Mouse (Mus musculus): ENCODE data around the gene Ptpn13. TPM values are rescaled to one million over a fixed set of nuclear protein-coding genes. Genes with fewer than 3 reads are reported as not detected.

Ptpn13 gene
- polyA plus RNA-seq, 1 experiment: 0.19 TPM

DNA sequence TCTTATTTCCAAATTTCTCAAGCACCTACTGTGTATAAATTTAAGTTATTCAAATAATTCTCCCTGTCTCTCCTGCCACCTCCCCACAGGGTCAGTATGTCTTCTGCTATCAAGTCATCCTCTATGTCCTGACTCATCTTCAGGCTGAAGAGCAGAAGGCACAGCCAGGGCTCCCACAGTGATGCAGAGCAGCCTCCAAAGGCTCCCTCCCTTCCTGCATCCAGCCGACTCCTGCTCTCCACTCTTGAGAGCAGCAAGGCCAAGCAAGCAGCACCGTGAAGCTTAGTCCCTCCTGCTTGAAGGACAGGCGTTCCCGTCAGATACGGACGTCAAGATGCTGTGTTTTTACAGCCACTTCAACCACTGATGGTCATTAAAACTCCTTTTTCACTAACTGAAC lies 172.6 kb downstream of the Ptpn13 start:
- no peak overlapping the region for H3K27ac ChIP-seq (ENCODE audit: insufficient read depth, low read depth, low read length)
- no peak overlapping the region for H3K4me3 ChIP-seq (ENCODE audit: insufficient read depth, low read length)
- peaks cover 13% of the 10 kb centered on the region for H3K4me1 ChIP-seq (ENCODE audit: control insufficient read depth, insufficient read depth, low read length)
- no peak for TF ChIP-seq CTCF (IDR thresholded peaks at IDR 0.05; ENCODE audit: low read depth, low read length)
- no peak for TF ChIP-seq POLR2A (IDR thresholded peaks at IDR 0.05; ENCODE audit: borderline replicate concordance, low read depth, low read length)

DNA sequence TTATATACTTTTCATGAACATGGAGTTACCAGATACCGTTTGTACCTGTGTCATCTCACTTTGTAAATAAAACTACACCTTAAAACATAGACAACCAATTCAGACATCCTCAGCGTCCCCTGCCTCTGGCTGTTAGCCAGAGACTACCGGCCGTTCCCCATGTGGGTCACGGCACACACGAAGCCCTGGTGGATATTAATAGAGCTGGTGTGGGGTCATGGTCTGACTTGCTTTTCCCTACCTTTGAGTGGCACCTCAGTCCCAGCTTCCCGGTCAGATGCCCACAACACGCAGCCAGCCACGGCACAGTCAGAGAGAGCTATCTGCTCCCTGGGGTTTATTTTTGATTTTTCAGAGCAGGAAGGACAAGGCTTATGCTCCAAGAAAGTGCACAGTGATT lies 173.3 kb downstream of the Ptpn13 start:
- Histone ChIP-seq H3K4me1 (ENCODE audit: control insufficient read depth, insufficient read depth, low read length) (peaks cover 8% of the 10 kb centered on the region), H3K4me3 (ENCODE audit: insufficient read depth, low read length) (no peak overlapping the region), H3K27ac (ENCODE audit: insufficient read depth, low read depth, low read length) (no peak overlapping the region)
- no peak for TF ChIP-seq POLR2A (IDR thresholded peaks at IDR 0.05; ENCODE audit: borderline replicate concordance, low read depth, low read length)
- TF ChIP-seq CTCF (IDR thresholded peaks at IDR 0.05; ENCODE audit: low read depth, low read length): no peak

DNA sequence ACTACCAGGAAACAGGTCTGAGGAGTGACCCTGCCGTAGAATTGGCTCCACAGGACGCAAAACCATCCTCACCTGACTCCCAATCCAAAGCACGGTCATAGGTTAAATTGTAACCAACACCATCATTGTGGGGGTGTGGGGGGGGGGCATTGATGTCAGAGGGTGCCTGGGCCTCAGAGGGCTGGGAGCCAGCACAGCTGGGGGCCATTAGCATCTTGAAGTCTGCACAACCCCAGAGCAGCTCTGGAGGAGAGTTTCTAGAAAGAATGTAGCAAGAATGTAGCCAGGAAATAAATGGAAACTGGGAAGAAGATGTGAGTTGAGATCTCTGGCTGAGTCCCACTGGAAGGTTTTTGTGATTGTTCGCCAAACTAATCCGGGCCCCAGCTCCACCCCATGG lies 173.9 kb downstream of the Ptpn13 start:
- TF ChIP-seq POLR2A (IDR thresholded peaks at IDR 0.05; ENCODE audit: borderline replicate concordance, low read depth, low read length): no peak
- TF ChIP-seq CTCF (IDR thresholded peaks at IDR 0.05; ENCODE audit: low read depth, low read length): no peak
- Histone ChIP-seq H3K4me1 (ENCODE audit: control insufficient read depth, insufficient read depth, low read length) (peaks cover 8% of the 10 kb centered on the region), H3K27ac (ENCODE audit: insufficient read depth, low read depth, low read length) (no peak overlapping the region), H3K4me3 (ENCODE audit: insufficient read depth, low read length) (no peak overlapping the region)

DNA sequence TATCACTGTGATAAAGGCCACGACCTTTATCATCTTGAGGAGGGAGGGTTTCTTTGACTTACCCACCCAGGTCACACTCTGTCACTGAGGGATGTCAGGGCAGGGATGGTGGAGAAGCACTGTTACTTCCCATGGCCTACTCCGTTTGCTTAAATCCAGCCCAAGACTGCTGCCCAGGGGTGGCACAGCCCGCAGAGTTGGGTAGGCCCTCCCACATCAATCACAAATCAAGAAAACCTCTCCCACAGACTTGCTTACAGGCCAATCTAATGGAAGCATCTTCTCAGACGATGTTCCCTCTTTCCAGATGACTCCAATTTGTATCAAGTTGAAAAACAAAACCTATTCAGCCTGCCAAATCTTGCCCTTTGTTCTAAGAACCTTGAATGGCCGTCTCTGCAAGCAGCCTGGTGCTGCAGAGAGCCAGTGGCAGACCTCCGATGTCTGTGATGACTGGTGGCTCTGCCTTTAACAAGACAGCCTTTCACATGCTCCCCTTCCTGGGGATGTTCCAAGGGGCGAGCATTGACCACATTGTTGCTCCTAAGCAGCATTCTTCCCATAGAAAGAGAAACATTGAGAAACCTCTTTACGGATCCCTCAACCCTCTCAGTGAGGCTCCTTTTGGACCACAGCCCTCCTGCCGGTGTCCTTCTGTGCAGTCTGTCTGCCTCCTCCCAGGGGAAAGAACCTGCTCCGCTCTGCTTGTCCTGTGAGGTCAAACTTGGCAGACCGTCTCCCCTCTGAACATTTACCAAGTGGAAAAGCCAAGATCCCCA lies 178.3 kb downstream of the Ptpn13 start:
- no peak overlapping the region for H3K4me3 ChIP-seq (ENCODE audit: insufficient read depth, low read length)
- TF ChIP-seq CTCF (IDR thresholded peaks at IDR 0.05; ENCODE audit: low read depth, low read length) (no peak), POLR2A (IDR thresholded peaks at IDR 0.05; ENCODE audit: borderline replicate concordance, low read depth, low read length) (no peak)
- H3K4me1 ChIP-seq (ENCODE audit: control insufficient read depth, insufficient read depth, low read length): peaks cover 6% of the 10 kb centered on the region

DNA sequence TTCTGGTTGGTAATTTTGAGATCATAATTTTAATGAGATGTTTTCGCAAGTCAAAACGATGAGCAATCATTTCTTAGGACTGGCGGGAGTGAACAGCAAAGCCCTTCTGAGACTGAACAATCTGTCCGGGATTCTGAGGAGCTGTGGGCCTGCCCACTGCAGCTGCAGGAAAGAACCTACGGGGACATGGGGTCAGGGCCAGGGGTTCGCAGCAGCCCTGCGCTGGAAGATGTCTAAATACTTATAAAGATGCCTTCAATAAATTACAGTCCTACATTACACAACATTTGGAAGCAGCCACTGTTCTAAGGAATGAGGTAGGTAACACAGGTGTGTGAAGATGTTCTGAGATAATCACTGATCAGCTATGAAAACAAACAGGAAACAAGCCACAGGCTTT lies 180.7 kb downstream of the Ptpn13 start:
- no peak overlapping the region for H3K4me3 ChIP-seq (ENCODE audit: insufficient read depth, low read length)
- TF ChIP-seq CTCF (IDR thresholded peaks at IDR 0.05; ENCODE audit: low read depth, low read length): no peak
- no peak for TF ChIP-seq POLR2A (IDR thresholded peaks at IDR 0.05; ENCODE audit: borderline replicate concordance, low read depth, low read length)
- no peaks in the 10 kb centered on the region for H3K4me1 ChIP-seq (ENCODE audit: control insufficient read depth, insufficient read depth, low read length)
- no peak overlapping the region for H3K27ac ChIP-seq (ENCODE audit: insufficient read depth, low read depth, low read length)

More for the DNA sequence above, 178.3 kb downstream of the Ptpn13 start:
- no peak overlapping the region for H3K27ac ChIP-seq (ENCODE audit: insufficient read depth, low read depth, low read length)

DNA sequence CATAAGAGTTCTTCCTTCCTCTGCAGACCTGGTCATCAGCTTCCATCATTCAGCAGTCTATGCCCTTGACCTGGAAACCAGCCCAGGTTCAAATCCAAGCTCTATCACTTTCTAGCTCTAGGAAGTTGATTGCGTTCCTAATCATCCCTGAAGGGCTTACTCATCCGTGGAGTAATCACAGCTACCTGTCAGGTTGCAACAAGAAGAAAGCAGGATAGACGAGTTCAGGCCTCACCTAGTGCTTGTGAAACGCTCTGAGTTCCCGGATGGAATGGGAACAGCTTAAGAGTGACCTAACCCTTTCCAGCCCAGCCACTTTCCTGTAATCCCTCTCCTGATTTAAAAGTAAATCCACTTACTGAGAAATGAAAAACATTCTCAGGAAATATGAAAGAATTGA lies 185.2 kb downstream of the Ptpn13 start:
- TF ChIP-seq CTCF (IDR thresholded peaks at IDR 0.05; ENCODE audit: low read depth, low read length) (no peak), POLR2A (IDR thresholded peaks at IDR 0.05; ENCODE audit: borderline replicate concordance, low read depth, low read length) (no peak)

DNA sequence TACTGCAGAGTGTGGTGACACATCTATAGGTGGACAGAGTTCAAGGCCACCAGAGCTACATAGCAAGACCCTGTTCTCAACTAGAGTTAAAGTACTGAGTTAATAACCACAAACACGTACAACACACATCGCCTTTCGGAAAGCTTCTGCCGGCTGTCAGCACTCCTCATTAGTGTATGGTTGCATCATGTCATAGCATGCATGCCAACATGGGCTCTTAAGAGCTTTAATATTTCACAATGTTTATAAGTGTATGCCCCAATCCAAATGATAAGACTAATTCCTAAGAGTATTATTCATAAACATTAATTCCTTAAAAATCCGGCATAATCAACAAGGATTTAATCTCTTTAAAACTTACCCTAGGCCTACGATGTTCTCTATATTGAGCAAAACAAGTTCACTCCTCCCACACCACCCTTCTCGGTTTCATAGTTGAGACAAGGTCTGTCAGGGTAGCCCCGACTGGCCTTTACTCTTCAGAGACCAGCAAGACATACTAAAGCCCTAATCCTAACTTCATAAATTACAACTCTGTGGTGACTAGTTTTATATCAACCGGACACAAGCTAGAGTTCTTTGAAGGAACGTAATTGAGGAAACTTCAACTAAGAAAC lies 186.0 kb downstream of the Ptpn13 start:
- TF ChIP-seq CTCF (IDR thresholded peaks at IDR 0.05; ENCODE audit: low read depth, low read length) (no peak), POLR2A (IDR thresholded peaks at IDR 0.05; ENCODE audit: borderline replicate concordance, low read depth, low read length) (no peak)
- Histone ChIP-seq H3K4me1 (ENCODE audit: control insufficient read depth, insufficient read depth, low read length) (peaks cover 18% of the 10 kb centered on the region), H3K4me3 (ENCODE audit: insufficient read depth, low read length) (no peak overlapping the region), H3K27ac (ENCODE audit: insufficient read depth, low read depth, low read length) (no peak overlapping the region)

More for the DNA sequence above, 185.2 kb downstream of the Ptpn13 start:
- no peak overlapping the region for H3K4me3 ChIP-seq (ENCODE audit: insufficient read depth, low read length)
- H3K27ac ChIP-seq (ENCODE audit: insufficient read depth, low read depth, low read length): no peak overlapping the region
- peaks cover 11% of the 10 kb centered on the region for H3K4me1 ChIP-seq (ENCODE audit: control insufficient read depth, insufficient read depth, low read length)

DNA sequence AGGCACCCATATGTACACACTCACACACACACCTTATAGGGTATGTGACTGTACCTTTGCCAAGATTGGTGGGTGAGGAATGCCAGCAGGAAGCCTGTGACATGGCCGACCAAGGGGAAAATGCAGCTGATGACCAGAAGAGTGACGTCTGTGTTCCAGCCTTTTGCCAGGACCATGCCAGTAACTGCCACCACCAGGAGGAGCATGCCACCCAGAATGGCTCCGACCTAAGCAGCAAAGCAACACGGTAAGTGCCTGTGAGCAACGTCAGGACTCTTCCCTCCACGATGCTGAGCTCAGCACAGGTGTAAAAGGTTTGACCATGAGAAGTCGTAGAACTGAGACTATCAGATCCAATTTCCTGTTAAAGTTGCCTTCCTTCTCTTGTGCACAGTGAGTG lies 187.3 kb downstream of the Ptpn13 start:
- peaks cover 18% of the 10 kb centered on the region for H3K4me1 ChIP-seq (ENCODE audit: control insufficient read depth, insufficient read depth, low read length)
- no peak overlapping the region for H3K27ac ChIP-seq (ENCODE audit: insufficient read depth, low read depth, low read length)
- no peak overlapping the region for H3K4me3 ChIP-seq (ENCODE audit: insufficient read depth, low read length)
- no peak for TF ChIP-seq POLR2A (IDR thresholded peaks at IDR 0.05; ENCODE audit: borderline replicate concordance, low read depth, low read length)
- no peak for TF ChIP-seq CTCF (IDR thresholded peaks at IDR 0.05; ENCODE audit: low read depth, low read length)

DNA sequence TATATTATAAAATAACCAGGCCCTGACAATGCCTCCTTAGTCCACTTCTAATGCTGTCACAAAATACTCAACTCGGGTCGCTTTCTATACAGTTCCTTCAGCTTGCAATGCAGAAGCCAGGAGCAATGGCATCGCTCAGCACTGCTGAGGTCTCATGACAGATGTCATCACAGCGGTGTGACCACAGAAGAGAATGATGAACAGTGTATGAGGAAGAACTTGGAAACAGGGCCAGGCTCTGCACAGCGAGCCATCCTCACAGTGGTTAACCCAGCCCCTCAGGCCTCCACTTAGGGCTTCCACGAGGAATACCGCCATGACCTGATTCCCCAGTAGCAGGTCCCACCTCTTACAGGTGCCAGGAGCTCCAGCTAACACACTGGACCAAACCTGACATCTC lies 189.4 kb downstream of the Ptpn13 start:
- Histone ChIP-seq H3K4me3 (ENCODE audit: insufficient read depth, low read length) (no peak overlapping the region), H3K4me1 (ENCODE audit: control insufficient read depth, insufficient read depth, low read length) (peaks cover 18% of the 10 kb centered on the region), H3K27ac (ENCODE audit: insufficient read depth, low read depth, low read length) (peak overlapping the region; percentile 98)
- TF ChIP-seq POLR2A (IDR thresholded peaks at IDR 0.05; ENCODE audit: borderline replicate concordance, low read depth, low read length) (no peak), CTCF (IDR thresholded peaks at IDR 0.05; ENCODE audit: low read depth, low read length) (no peak)

DNA sequence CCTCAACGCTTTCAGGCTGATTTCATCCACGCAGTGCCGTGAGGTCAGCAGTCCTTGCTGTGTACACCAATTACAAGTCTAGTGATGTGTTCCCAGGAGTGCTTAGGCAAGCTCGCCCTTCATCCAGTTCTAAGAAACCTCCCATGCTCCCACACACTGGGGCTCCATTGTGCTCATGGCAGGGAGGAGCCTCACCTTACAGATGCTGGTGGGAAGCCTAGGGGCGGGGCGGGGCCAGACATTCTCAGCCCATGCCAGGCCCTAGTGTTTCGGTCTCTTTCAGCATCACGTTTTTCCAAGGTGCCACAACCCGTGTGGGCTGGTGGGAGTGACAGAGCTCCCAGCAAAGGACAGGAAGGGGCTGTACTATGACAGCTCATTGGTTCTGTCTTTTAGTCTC lies 192.2 kb downstream of the Ptpn13 start:
- TF ChIP-seq POLR2A (IDR thresholded peaks at IDR 0.05; ENCODE audit: borderline replicate concordance, low read depth, low read length) (no peak), CTCF (IDR thresholded peaks at IDR 0.05; ENCODE audit: low read depth, low read length) (no peak)
- Histone ChIP-seq H3K27ac (ENCODE audit: insufficient read depth, low read depth, low read length) (no peak overlapping the region), H3K4me1 (ENCODE audit: control insufficient read depth, insufficient read depth, low read length) (peaks cover 34% of the 10 kb centered on the region), H3K4me3 (ENCODE audit: insufficient read depth, low read length) (no peak overlapping the region)

Data from bone marrow macrophage, adult 2 months (primary cell).